Comparison of ENCODE assay signal across 14 mouse cellular contexts in the genomic region with DNA sequence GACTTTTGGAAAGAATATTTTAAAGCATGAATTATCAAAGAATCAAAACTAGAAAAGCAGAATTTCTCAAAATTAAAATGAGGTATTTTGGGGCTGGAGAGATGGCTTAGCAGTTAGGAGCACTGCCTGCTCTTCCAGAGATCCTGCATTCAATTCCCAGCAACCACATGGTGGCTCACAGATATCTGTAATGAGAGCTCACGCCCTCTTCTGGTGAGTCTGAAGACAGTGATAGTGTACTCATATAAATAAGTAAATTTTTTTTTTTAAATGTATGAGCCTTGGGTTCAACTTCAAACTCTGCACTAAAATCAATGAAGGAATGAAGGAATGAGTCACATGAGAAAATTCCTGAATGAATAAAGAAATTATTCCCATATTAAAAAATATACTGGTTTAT.
DNase-seq lines count a peak whose midpoint lies in the region; ATAC-seq and TF ChIP-seq lines count a peak whose summit lies in the region.
"Had no signal": no experiment of that assay in that cellular context is flagged by ENCODE, and none has a peak within 500 bp of the region (broad histone marks: within the 10 kb centered on the region; RNA-seq: fewer than 3 reads in every experiment).

No protein-coding gene starts in this region.

- no peak overlapping the region for H3K4me2 ChIP-seq in lung, postnatal 0 days (replicated peaks; ENCODE audit: low read depth, low read length)
- H3K4me2 ChIP-seq: embryonic facial prominence, embryonic 12.5 days; limb, embryonic 13.5 days had no signal

- no peak for TF ChIP-seq EP300 in lung, postnatal 0 days (IDR thresholded peaks at IDR 0.05)

- DNase-seq in gastrocnemius, adult 2 months: no peak
- no peak for DNase-seq in gastrocnemius, postnatal 25 days
- DNase-seq in lung, postnatal 0 days (ENCODE audit: low spot score): peak; percentile 8
- no peak for DNase-seq in lung, postnatal 25 days (ENCODE audit: low spot score)
- DNase-seq in ES-E14 (ENCODE audit: low read depth, low spot score): peak; percentile 11
- peak; percentile 8 for DNase-seq in mesoderm, embryonic 11.5 days (ENCODE audit: low read depth, low spot score)
- DNase-seq in adrenal gland, postnatal 25 days: no peak
- DNase-seq in spleen, adult 18-20 months: no peak
- DNase-seq: adrenal gland, postnatal 10 days; heart, adult 18-20 months; heart, postnatal 36 days; kidney, adult 18-20 months had no signal

- no peak overlapping the region for H3K27ac ChIP-seq in gastrocnemius, adult 2 months
- no peak overlapping the region for H3K27ac ChIP-seq in lung, postnatal 0 days (ENCODE audit: low read length)
- H3K27ac ChIP-seq in ES-E14 (ENCODE audit: insufficient read depth, low read depth, low read length, poor library complexity, severe bottlenecking): no peak overlapping the region
- H3K27ac ChIP-seq: embryonic facial prominence, embryonic 12.5 days; limb, embryonic 13.5 days had no signal

- intact Hi-C loops in gastrocnemius, adult 2 months (cut with DNase I): no loop called here

- H3K4me3 ChIP-seq in gastrocnemius, adult 2 months: no peak overlapping the region
- no peak overlapping the region for H3K4me3 ChIP-seq in lung, postnatal 0 days (ENCODE audit: low read depth, low read length)
- no peak overlapping the region for H3K4me3 ChIP-seq in ES-E14 (ENCODE audit: insufficient read depth in 1 of 2, low read depth in 1 of 2, low read length in 2 of 2, poor library complexity in 1 of 2, severe bottlenecking in 1 of 2)
- H3K4me3 ChIP-seq: embryonic facial prominence, embryonic 12.5 days; limb, embryonic 13.5 days had no signal

- ATAC-seq in lung, postnatal 0 days: no peak

- in situ Hi-C loops in ES-E14 (cut with MboI; ENCODE audit: low sequenced_read_pairs in 2 of 2, unreplicated experiment in 2 of 2): no loop called here

- no peaks in the 10 kb centered on the region for H3K4me1 ChIP-seq in lung, postnatal 0 days (ENCODE audit: insufficient read depth, low read depth, low read length)
- no peaks in the 10 kb centered on the region for H3K4me1 ChIP-seq in ES-E14 (ENCODE audit: control insufficient read depth in 2 of 2, insufficient read depth in 2 of 2, low read length in 2 of 2, poor library complexity in 1 of 2)
- H3K4me1 ChIP-seq: embryonic facial prominence, embryonic 12.5 days; limb, embryonic 13.5 days had no signal

- H3K36me3 ChIP-seq in lung, postnatal 0 days (ENCODE audit: insufficient read depth, low read length): peaks cover 20% of the 10 kb centered on the region
- H3K36me3 ChIP-seq in ES-E14 (ENCODE audit: control insufficient read depth, insufficient read depth, low read length, poor library complexity, severe bottlenecking): peaks cover 3% of the 10 kb centered on the region

- no peaks in the 10 kb centered on the region for H3K27me3 ChIP-seq in lung, postnatal 0 days (replicated peaks; ENCODE audit: insufficient read depth, low read length)
- H3K27me3 ChIP-seq: embryonic facial prominence, embryonic 12.5 days; limb, embryonic 13.5 days had no signal

- H3K9me3 ChIP-seq in lung, postnatal 0 days (ENCODE audit: low read length): no peaks in the 10 kb centered on the region
- no peaks in the 10 kb centered on the region for H3K9me3 ChIP-seq in ES-E14 (ENCODE audit: control insufficient read depth, insufficient read depth, low read depth, low read length)
- H3K9me3 ChIP-seq: embryonic facial prominence, embryonic 12.5 days; limb, embryonic 13.5 days had no signal

- 52% methylated on average over 1 of the region's 1 CpGs for WGBS in lung, postnatal 0 days

- no peak overlapping the region for H3K9ac ChIP-seq in lung, postnatal 0 days (replicated peaks; ENCODE audit: low read depth)
- no peak overlapping the region for H3K9ac ChIP-seq in ES-E14 (ENCODE audit: insufficient read depth, low read depth, low read length, poor library complexity, severe bottlenecking)
- H3K9ac ChIP-seq: embryonic facial prominence, embryonic 12.5 days; limb, embryonic 13.5 days had no signal

- peak; percentile 40 for TF ChIP-seq CTCF in gastrocnemius, adult 2 months (IDR thresholded peaks at IDR 0.05)
- peak; percentile 54 for TF ChIP-seq CTCF in lung, postnatal 0 days (IDR thresholded peaks at IDR 0.05)

TF ChIP-seq in ES-E14, 5 proteins besides CTCF, POLR2A, EP300 and RAD21:
- no peak for TF ChIP-seq CHD2 (IDR thresholded peaks at IDR 0.05; ENCODE audit: low read depth, low read length)
- no peak for TF ChIP-seq HCFC1 (IDR thresholded peaks at IDR 0.05; ENCODE audit: borderline replicate concordance, insufficient read depth, low read length)
- no peak for TF ChIP-seq ZC3H11A (IDR thresholded peaks at IDR 0.05; ENCODE audit: borderline replicate concordance, low read depth, low read length)
- no peak for TF ChIP-seq MAFK (IDR thresholded peaks at IDR 0.05; ENCODE audit: insufficient read depth, low read depth, low read length)
- TF ChIP-seq ZNF384 (IDR thresholded peaks at IDR 0.05; ENCODE audit: low read depth, low read length): no peak

Comparison
In these comparisons a context has a peak if more than half of its experiments do, and no peak if none do; other contexts are left out.
1. DNase-seq: peak in lung, postnatal 0 days (single experiment), ES-E14 (single experiment) and mesoderm, embryonic 11.5 days (single experiment); none in gastrocnemius, adult 2 months (single experiment), gastrocnemius, postnatal 25 days (single experiment), lung, postnatal 25 days (single experiment), adrenal gland, postnatal 25 days (single experiment) and spleen, adult 18-20 months (0 of 2).